Mouse (Mus musculus): ENCODE results near the gene Zmynd10. TPM values are rescaled to one million over a fixed set of nuclear protein-coding genes. Genes with fewer than 3 reads are reported as not detected.

Gene Zmynd10
- 1 to 10 TPM in 1 of 2 experiments, not detected in 1; 1.5 TPM for total RNA-seq (2023)

DNA sequence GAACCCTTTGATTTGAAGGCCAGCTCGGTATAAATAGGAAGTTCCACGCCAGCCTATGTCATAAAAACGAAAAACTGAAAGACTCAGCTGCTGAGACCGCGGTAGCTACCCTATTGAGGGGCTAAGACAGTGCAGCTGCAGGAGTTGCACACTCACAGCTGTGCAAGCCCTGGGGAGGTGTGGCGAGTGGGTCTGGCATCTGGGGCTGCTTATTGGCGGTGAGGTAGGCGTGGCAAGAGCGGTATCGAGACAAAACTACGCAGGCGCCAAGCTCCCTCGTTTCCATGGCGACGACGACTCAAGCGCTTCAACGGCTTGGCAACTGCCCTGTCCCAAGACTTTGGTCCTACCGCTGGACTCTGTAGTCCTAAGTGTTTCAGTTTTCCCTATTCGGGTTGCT is at the start of gene Zmynd10:
Gene Zmynd10 (plus strand): TSS at position 273 of the 400 bp plus-strand sequence.

DNA sequence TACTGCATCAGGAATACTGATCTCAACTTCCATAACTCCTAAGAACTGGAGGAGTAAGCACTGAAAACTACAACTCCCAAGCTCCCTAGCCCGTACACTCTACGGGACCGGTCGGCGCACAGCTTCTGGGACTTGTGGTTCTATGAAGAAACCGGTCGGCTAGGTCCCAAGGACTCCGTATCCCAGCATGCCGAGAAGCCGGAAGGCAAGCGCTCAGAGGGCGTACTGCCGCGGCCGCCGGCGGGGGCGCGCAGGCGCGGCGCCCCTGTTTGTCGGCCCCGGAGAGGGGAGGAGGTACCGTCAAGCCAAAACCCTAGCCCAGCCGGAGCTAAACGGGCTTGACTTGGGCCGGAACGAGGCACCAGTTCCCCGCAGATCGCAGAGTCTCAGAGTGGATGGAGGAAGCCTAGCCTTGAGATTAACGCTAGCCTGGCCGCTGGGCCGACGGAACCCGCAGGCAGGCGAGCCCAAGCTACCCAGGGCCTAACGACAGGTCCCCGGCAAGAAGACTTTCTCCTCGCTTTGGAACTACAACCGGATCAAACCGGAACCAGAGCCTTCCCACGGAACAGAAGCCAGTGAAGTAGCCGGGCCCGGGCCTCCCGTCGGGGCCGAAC is 13.2 kb upstream of the Zmynd10 start, which contains the start of gene Tmem115:
Gene Tmem115 (plus strand): TSS at position 155 of the 617 bp plus-strand sequence.

DNA sequence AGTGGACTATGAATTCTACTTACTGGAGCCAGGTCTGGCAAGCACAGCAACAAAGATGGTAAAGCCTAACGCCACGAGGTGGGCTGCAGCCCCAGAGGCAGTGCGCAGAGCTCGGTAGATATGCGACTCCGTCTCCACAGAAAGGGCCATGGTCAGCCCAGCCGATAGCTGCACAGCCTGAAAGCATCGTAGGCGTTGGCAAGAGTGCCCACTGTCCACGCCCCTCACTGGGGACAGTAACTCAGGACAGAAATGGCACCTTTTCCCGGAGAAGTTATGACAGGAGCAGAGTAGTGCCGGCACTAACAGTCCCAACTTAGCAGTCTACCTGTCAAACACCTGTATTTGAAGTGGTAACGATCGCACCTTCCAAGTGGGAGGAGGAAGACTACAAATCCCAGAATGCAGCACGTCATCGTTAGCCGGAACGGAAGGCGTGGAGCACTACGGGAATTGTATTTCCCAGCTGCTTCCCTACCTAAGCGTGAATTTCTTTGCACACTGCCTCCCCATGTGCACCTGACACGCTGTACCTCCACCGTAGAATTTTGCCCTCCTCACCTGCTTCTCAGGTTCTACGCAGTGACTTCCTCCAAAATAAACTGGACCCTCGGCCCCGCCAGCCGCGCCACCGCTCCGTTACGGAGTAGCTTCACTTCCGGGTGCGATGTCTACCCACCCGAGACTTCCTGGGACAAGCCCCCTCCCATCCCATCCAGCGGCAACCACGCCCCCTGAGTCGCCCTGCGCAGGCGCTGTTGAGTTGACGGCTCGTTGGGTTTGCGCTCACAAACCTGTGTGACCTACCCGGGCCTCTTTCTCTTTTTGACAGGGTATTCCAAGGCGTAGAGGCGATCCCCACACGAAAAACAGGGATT is 5.4 kb upstream of the Zmynd10 start, which contains the start of the genes Cyb561d2 and Nprl2:
Gene Cyb561d2 (minus strand): TSS at position 720 of the 878 bp plus-strand sequence.
Gene Nprl2 (plus strand): TSS at position 753 of the 878 bp plus-strand sequence.

DNA sequence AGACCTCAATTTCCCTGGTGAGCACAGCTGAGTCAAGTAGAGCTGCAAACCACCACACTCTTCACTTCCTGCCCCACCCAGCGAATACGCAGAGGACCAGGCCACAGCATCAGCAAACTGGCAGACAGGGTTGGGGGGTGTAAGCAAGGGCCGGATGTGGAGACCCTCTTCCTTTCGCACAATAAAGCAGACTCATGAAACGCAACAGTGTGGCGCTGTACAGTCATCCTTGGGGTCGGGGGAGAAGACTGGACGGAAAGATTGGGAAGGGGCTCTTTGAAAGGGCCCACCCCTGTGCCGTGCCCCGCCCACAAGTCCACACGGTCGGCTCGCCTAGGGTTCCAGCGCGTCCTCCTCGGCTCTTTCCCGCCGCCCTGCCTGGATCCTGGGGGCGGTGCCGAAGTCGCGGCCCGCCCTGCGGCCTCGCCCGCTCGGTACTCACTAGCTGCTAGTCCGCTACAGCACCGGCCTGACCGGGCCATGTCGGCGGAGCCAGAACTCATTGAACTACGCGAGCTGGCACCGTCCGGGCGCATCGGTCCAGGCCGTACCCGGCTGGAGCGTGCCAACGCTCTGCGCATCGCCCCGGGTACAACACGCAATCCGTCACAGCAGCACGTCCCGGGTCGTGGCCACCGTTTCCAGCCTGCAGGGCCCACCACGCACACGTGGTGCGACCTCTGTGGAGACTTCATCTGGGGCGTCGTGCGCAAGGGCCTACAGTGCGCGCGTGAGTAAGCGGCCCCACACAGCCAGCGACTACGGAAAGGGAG is 4.2 kb downstream of the Zmynd10 start, which contains the start of gene Rassf1:
Gene Rassf1 (plus strand): TSS at position 439 of the 773 bp plus-strand sequence.

DNA sequence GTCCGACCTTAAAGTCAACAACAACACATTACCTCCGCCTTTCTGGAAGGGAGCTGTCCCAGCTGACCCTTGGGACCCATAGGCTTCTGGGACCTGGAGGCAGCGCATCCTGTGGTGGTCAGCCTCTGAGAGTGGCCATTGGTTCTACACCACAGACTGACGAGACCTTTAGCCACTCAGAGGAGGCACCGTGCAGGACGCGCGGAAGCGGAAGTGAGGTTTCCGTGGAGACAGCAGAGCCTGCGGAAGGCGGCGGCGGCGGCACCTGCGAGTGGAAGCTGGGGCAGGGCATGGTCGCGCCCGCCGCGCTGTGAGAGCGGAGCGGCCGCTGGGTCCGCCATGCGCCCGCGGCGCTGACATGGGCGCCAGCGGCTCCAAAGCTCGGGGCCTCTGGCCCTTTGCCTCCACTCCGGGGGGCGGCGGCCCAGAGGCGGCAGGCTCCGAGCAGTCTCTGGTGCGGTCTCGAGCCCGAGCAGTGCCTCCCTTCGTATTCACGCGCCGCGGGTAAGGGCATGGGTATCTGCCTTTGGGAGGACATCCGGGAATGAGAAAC is 16.0 kb downstream of the Zmynd10 start, which contains the start of gene Tusc2:
Gene Tusc2 (plus strand): TSS at position 227 of the 553 bp plus-strand sequence.

DNA sequence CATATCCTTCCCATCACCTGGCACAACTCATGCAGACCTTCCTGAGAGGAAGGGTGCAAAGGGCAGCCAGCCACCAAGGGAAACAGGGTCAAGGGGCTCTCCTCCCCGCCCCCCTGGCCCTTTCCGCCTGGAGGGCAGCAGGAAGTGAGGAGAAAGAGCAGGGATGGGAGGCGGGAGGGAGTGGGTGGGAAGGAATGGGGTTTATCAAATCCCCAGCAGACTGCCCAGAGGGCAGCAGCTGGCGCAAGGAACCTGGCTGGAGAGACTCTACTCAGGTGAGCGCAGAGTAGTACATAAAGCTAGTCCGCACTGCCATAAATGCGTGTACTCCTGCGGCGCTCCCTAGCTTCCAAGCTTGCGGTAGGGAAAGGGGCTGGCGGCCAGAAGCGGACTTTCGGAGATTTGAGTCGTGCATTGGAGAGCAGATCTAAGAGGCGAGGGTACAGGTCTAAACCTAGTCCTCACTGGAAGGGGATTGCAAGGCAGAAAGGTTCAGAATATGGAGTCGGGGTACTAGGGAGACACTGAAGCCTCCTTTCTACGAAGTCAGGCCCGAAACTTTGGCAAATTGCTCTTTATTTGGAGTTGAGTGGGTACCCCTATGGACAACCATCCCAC is 20.7 kb downstream of the Zmynd10 start, which contains the start of gene Hyal2:
Gene Hyal2 (plus strand): TSS at position 244 of the 618 bp plus-strand sequence.

DNA sequence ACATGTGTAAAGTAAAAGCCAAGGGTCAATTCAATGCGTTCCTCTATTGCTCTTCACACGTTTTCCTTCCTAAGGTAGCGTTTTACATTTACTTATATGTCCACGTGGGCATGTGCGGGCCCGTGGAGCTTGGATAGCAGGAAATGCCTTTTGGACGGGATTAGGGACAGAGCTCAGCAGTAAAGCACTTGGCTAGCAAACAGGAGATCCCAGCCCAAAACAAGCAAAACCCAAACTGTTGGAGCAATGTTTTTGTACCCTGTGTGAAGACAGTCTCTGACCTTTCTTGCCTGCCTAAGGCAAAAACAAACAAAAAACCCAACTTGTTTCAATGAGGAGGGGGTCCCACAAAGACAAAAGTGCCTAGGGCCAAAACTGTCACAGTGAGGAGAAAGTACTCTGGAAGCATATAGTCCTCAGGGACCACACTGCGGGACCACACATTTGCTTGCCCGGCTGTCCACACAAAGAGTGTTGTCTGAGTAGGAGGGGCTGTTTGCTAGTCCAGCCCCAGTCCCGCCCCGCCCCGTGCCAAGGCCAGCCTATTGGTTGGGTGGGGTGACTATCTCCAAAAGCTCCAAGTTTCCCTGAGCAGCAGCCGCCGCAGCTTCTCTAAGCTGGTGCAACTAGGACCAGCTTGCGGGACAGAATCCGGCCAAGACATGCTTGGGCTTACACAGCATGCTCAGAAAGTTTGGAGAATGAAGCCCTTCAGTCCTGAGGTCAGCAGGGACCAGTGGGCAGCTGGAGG is 29.4 kb downstream of the Zmynd10 start, which contains the start of gene Hyal1:
Gene Hyal1 (plus strand): TSS at position 571 of the 751 bp plus-strand sequence.

DNA sequence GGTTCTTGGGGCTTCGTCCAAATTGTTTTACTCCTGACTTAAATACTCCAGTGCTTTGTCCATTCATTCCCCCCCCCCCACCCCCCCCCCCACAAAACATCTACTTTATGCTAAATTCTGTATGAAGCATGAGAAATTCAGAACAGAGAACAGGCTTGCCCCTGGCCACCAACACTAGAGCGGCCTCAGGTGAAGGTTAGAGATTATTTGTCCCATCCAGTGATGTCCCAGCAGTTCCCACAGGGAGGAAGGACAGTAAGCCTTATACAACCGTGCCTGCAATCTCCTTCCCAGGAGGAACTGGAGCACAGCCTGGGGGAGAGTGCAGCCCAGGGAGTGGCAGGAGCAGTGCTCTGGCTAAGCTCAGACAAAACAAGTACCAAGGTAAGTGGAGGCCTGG is 31.5 kb downstream of the Zmynd10 start, which contains the start of gene Naa80:
Gene Naa80 (plus strand): TSS at position 301 of the 400 bp plus-strand sequence.

DNA sequence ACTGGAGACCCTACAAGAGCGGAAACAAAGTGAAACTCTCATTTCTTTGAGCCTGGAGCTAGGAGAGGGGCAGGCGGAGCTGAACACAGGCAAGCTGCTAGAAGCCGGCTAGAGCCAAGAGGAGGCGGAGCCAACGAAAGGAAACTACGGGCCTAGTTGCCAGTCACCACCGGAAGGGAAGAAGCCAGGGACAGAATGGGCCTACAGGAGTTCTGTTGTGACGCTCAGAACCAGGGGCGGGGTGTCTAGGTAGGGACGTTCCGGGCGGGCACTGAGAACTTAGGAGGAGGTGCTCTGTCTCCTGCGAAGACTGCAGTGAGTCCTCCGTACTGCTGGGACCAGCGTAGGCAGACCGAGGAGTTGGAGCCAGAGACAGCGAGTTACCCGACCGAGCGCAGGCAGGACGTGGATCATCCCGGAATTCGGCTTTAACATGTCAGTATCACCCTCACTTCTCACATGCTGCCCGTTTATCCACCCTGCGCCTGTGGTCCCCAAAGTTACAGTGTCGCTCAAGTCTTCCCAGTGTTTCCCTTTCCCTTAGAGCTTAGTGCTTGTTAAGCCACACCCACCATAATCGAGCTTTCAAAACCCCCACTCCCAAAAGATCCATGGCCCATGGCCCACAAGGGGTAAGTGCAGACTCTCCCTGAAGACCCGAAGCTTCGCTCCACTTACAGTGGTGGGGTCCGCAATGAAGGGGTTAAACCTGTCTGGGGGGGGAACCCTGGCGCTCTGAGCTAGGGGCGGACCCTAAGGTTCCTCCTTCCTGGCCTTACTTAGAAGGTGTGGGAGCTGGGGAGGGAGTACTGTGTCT is 33.6 kb downstream of the Zmynd10 start, which contains the start of gene Hyal3:
Gene Hyal3 (plus strand): TSS at position 318 of the 817 bp plus-strand sequence.

DNA sequence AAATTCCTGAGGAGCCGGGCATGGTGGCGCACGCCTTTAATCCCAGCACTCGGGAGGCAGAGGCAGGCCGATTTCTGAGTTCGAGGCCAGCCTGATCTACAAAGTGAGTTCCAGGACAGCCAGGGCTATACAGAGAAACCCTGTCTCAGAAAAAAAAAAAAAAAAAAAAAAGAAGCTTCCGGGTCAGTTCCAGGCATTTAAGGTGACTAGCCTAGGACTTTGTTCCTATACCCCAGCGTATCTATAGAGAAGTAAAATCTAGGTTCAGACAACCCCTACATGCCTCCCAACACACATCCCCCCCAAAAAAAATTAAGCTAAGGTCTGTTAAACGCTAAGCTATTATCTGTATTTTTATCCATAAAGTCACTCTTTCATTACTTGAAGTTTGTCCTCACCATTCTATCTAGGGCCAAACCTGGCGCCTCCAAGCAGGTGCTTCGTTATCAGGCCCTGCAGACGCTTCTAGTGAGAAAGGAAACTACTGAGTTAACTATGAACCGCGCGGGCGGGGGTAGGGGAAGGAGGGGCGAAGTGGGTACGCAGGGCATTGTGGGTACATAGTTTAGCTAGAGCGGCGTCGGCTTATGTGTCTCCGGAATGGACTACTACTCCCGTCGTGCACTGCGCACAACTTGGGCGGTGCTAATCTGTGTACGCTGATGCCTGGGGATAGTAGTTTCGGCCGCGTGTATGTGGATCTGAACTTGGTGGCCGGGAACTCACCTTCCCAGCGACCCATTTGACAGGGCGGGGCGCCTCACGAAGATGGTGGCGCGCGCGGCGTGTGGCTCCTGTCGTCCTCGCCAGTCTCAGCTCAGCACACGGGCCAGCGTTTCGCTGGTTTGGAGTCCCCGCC is 40.1 kb downstream of the Zmynd10 start, which contains the start of gene Ifrd2:
Gene Ifrd2 (plus strand): TSS at position 669 of the 859 bp plus-strand sequence.

Other genes starting within 250 kb of the Zmynd10 start
- gene Hemk1, start 208.9 kb upstream of the Zmynd10 start, total RNA-seq (2023): 10 to 100 TPM; 16.3 to 17.7 TPM
- 1 to 10 TPM in 1 of 2 experiments, under 1 TPM in 1; 0.42 to 1.3 TPM for gene 6430571L13Rik, start 206.7 kb upstream of the Zmynd10 start, total RNA-seq (2023)
- gene Cacna2d2, start 147.7 kb upstream of the Zmynd10 start, total RNA-seq (2023): 1 to 10 TPM in 1 of 2 experiments, under 1 TPM in 1; 0.74 to 1.8 TPM
- 10 to 100 TPM; 28.2 to 28.8 TPM for gene Tmem115, start 13.4 kb upstream of the Zmynd10 start, total RNA-seq (2023)
- gene Cyb561d2, start 5.1 kb upstream of the Zmynd10 start, total RNA-seq (2023): 10 to 100 TPM; 20.0 to 20.6 TPM
- 10 to 100 TPM; 31.8 to 32.7 TPM for gene Nprl2, start 5.1 kb upstream of the Zmynd10 start, total RNA-seq (2023)
- gene Rassf1, start 4.3 kb downstream of the Zmynd10 start, total RNA-seq (2023): 10 to 100 TPM; 74.6 to 79.8 TPM
- 10 to 100 TPM; 23.8 to 24.1 TPM for gene Tusc2, start 16.0 kb downstream of the Zmynd10 start, total RNA-seq (2023)
- gene Hyal2, start 20.6 kb downstream of the Zmynd10 start, total RNA-seq (2023): 1 to 10 TPM; 3.6 to 5.8 TPM
- gene Hyal1, start 29.6 kb downstream of the Zmynd10 start, total RNA-seq (2023): 1 to 10 TPM; 5.0 TPM
- gene Naa80, start 31.6 kb downstream of the Zmynd10 start, total RNA-seq (2023): 10 to 100 TPM; 14.2 to 14.4 TPM
- gene Hyal3, start 33.5 kb downstream of the Zmynd10 start, total RNA-seq (2023): 1 to 10 TPM; 1.3 to 1.8 TPM
- gene Ifrd2, start 40.3 kb downstream of the Zmynd10 start, total RNA-seq (2023): 10 to 100 TPM; 31.0 to 32.4 TPM
- gene Sema3b, start 61.9 kb downstream of the Zmynd10 start, total RNA-seq (2023): 1 to 10 TPM in 1 of 2 experiments, under 1 TPM in 1; 0.64 to 2.4 TPM
- 100 to 1,000 TPM; 627 to 649 TPM for gene Gnai2, start 88.1 kb downstream of the Zmynd10 start, total RNA-seq (2023)
- gene Slc38a3, start 122.2 kb downstream of the Zmynd10 start, total RNA-seq (2023): not detected
- 1 to 10 TPM in 1 of 2 experiments, not detected in 1; 1.6 TPM for gene Gnat1, start 132.4 kb downstream of the Zmynd10 start, total RNA-seq (2023)
- gene Sema3f, start 163.2 kb downstream of the Zmynd10 start, total RNA-seq (2023): not detected
- gene Rbm5, start 223.7 kb downstream of the Zmynd10 start, total RNA-seq (2023): 100 to 1,000 TPM; 397 to 424 TPM

Data from B cell, adult 67 days (primary cell).